Mouse (Mus musculus): ENCODE measurements around the gene Ebf4. TPM values are rescaled to one million over a fixed set of nuclear protein-coding genes. Genes with fewer than 3 reads are reported as not detected.

Gene Ebf4
- 1.2 TPM for polyA plus RNA-seq (2014; fragmentation: Illumina TruSeq; extraction: RNeasy Lipid Tissue Mini Kit (QIAGEN cat#74804); ENCODE audit: insufficient read depth, low read depth, low replicate concordance)

DNA sequence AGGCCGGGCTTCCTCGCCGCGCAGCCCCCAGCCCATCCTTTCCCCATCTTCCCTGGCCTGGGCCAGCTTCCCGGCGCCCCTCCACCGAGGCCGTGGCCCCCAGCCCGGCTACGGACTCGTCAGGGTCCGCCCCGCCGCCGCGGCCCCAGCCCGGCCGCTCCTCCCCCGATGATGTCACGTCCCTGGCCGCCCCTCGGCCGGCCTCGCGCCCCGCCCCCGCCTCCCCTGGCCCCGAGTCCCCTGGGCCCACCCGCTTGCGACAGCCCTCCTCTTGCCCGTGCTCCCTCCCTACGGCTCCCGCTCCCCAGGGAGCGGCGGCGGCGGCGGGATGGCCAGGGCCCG lies at the start of gene Ebf4:
Gene Ebf4, plus strand, starts transcription at position 234 of the 342 bp plus-strand sequence.

DNA sequence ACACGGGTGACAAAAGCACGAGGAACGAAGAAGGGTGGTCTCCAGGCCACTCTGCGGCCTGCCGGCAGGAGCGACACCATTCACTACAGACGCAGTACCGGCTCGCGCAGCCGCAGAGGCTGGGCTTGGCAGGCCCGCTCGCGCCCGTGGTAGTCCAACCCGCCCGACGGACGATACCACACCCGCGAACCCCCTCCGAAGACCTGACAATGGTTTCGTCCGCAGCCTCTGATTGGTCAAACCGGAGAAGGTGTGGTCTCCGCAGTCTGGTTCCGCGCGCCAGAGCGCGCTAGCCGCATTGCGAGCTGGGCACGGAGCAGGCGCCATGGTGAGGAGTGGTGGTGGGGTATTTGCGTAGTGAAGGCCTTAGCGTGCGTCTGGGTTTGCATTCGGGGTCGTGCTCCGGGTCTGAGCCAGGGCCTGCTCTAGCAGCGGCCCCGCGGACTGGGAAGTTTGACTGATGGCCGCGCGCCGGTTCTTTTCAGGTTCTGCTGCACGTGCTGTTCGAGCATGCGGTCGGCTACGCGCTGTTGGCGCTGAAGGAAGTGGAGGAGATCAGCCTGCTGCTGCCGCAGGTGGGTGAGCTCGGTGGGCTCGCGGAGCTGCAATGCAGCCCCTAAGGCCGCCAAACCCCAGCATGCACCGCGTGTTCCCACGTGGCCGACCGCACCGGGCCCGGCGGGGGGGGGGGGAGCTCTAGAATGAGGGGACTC lies 20.7 kb upstream of the Ebf4 start, which contains the start of gene Nop56:
Gene Nop56, plus strand, starts transcription at position 282 of the 713 bp plus-strand sequence.

GRCm38 (mm10) chr2:130283854-130284654 lies 10.9 kb upstream of the Ebf4 start, which contains the start of gene Idh3b:
Idh3b (minus strand) TSS chr2:130284547.

DNA sequence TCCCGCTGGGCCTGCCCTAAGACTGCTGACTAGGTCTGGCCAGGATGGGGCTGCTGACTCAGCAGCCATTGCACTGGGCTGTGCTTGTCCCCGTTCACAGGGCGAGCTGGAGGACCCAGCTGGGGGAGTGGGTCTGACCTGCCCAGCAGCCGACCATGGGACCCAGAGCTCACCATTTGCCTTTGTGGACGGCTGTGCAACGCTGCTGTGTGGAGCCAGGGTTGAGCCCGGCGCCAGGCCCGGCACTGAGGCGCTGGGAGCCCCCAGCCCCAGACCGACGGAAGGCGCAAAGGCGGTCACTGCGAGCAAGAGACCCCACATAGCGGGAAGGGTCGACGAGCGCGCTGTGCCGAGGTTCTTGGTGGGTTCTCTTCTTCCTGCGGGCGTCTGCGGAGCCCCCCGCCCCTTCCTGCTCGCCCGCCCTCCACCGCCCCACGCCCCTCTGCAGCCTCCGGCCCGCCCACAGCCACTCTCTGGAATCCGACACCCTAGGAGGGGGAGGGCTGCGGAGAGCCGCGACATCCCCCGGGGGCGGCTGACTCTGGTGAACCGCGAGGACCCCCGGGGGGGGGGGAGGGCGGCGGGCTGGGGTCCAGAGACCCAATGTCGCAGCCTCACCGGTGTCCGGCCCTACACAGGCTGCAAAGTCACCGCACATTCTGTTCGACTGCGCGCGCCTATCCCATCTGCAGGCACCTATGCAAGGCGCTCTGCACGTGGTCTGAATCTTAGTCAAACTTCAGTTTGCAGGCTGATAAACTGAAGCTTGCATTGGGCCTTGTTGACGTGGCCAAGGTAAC lies 102.4 kb downstream of the Ebf4 start, which contains the start of gene Cpxm1:
Gene Cpxm1, minus strand, starts transcription at position 389 of the 800 bp plus-strand sequence.

GRCm38 (mm10) chr2:130404939-130405338 lies 110.0 kb downstream of the Ebf4 start, which contains the start of the genes Gm28372 and 1700020A23Rik:
Gm28372 (plus strand) TSS chr2:130405239.
1700020A23Rik (plus strand) TSS chr2:130405259.

GRCm38 (mm10) chr2:130406178-130406577 lies 111.2 kb downstream of the Ebf4 start, which contains the start of gene Tmem239:
Tmem239 (plus strand) TSS chr2:130406478.

Other genes starting within 250 kb of the Ebf4 start
- not detected for gene Tgm6, start 182.8 kb upstream of the Ebf4 start, polyA plus RNA-seq (2014; fragmentation: Illumina TruSeq; extraction: RNeasy Lipid Tissue Mini Kit (QIAGEN cat#74804); ENCODE audit: insufficient read depth, low read depth, low replicate concordance)
- 247 TPM for gene Snrpb, start 115.8 kb upstream of the Ebf4 start, polyA plus RNA-seq (2014; fragmentation: Illumina TruSeq; extraction: RNeasy Lipid Tissue Mini Kit (QIAGEN cat#74804); ENCODE audit: insufficient read depth, low read depth, low replicate concordance)
- not detected for gene Tmc2, start 100.0 kb upstream of the Ebf4 start, polyA plus RNA-seq (2014; fragmentation: Illumina TruSeq; extraction: RNeasy Lipid Tissue Mini Kit (QIAGEN cat#74804); ENCODE audit: insufficient read depth, low read depth, low replicate concordance)
- gene Nop56, start 20.7 kb upstream of the Ebf4 start, polyA plus RNA-seq (2014; fragmentation: Illumina TruSeq; extraction: RNeasy Lipid Tissue Mini Kit (QIAGEN cat#74804); ENCODE audit: insufficient read depth, low read depth, low replicate concordance): 42.9 TPM
- 75.8 TPM for gene Idh3b, start 10.6 kb upstream of the Ebf4 start, polyA plus RNA-seq (2014; fragmentation: Illumina TruSeq; extraction: RNeasy Lipid Tissue Mini Kit (QIAGEN cat#74804); ENCODE audit: insufficient read depth, low read depth, low replicate concordance)
- 16.6 TPM for gene Cpxm1, start 102.4 kb downstream of the Ebf4 start, polyA plus RNA-seq (2014; fragmentation: Illumina TruSeq; extraction: RNeasy Lipid Tissue Mini Kit (QIAGEN cat#74804); ENCODE audit: insufficient read depth, low read depth, low replicate concordance)
- gene Gm28372, start 110.1 kb downstream of the Ebf4 start, polyA plus RNA-seq (2014; fragmentation: Illumina TruSeq; extraction: RNeasy Lipid Tissue Mini Kit (QIAGEN cat#74804); ENCODE audit: insufficient read depth, low read depth, low replicate concordance): not detected
- not detected for gene 1700020A23Rik, start 110.1 kb downstream of the Ebf4 start, polyA plus RNA-seq (2014; fragmentation: Illumina TruSeq; extraction: RNeasy Lipid Tissue Mini Kit (QIAGEN cat#74804); ENCODE audit: insufficient read depth, low read depth, low replicate concordance)
- not detected for gene Tmem239, start 111.3 kb downstream of the Ebf4 start, polyA plus RNA-seq (2014; fragmentation: Illumina TruSeq; extraction: RNeasy Lipid Tissue Mini Kit (QIAGEN cat#74804); ENCODE audit: insufficient read depth, low read depth, low replicate concordance)
- gene Vps16, start 129.2 kb downstream of the Ebf4 start, polyA plus RNA-seq (2014; fragmentation: Illumina TruSeq; extraction: RNeasy Lipid Tissue Mini Kit (QIAGEN cat#74804); ENCODE audit: insufficient read depth, low read depth, low replicate concordance): 49.0 TPM
- 5.8 TPM for gene Pced1a, start 129.5 kb downstream of the Ebf4 start, polyA plus RNA-seq (2014; fragmentation: Illumina TruSeq; extraction: RNeasy Lipid Tissue Mini Kit (QIAGEN cat#74804); ENCODE audit: insufficient read depth, low read depth, low replicate concordance)
- 37.3 TPM for gene Ptpra, start 155.1 kb downstream of the Ebf4 start, polyA plus RNA-seq (2014; fragmentation: Illumina TruSeq; extraction: RNeasy Lipid Tissue Mini Kit (QIAGEN cat#74804); ENCODE audit: insufficient read depth, low read depth, low replicate concordance)